Mouse (Mus musculus) erythroblast, adult 5-6 weeks (primary cell): ENCODE data around the gene Slfn9. TPM values are rescaled to one million over a fixed set of nuclear protein-coding genes. Genes with fewer than 3 reads are reported as not detected.
"Not testable (repeated sequence)": the region's sequence is repeated elsewhere in the genome, so short reads cannot be mapped to it uniquely, and the experiment has no call there.

Source experiments
- ATAC-seq: replicated peaks from 2 replicates; pipeline ENCODE4 v1.8.0; 2016; ENCODE audit warnings: moderate number of reproducible peaks, mild to moderate bottlenecking, moderate TSS enrichment, inconsistent platforms; ENCODE audit not compliant: poor library complexity, low FRiP score, severe bottlenecking
- total RNA-seq, 2 experiments: library from RNA; stranded (forward) in 1 of 2; stranded (reverse) in 1 of 2; fragments of 150-400 nt in 1 of 2; fragments of 200-764, 138-1000 nt in 1 of 2; gene quantifications; 2 replicates each; pipeline versions ENCODE4 v1.2.3 to v1.2.4; 2015 to 2017; ENCODE audit warnings: low replicate concordance in 2 of 2

Slfn9 gene
- total RNA-seq (2015; ENCODE audit: low replicate concordance) (4.0 and 7.1 TPM in 2 replicates), total RNA-seq (2017; ENCODE audit: low replicate concordance) (3.5 and 4.5 TPM in 2 replicates)

- ATAC-seq, result no peak
These were observed at the start of gene Slfn9 for GRCm38 (mm10) chr11:82991469-82992166. Gene Slfn9 (minus strand): TSS chr11:82991830.

- ATAC-seq, result no peak
These were observed 49.4 kb upstream of the Slfn9 start for GRCm38 (mm10) chr11:83041000-83041399.

- no peak for ATAC-seq
These were observed 48.7 kb upstream of the Slfn9 start for GRCm38 (mm10) chr11:83040325-83040724.

- no peak for ATAC-seq
These were observed 48.2 kb upstream of the Slfn9 start for GRCm38 (mm10) chr11:83039796-83040195.

GRCm38 (mm10) chr11:83039156-83039555 lies 47.5 kb upstream of the Slfn9 start:
- ATAC-seq, result no peak

GRCm38 (mm10) chr11:83038686-83039085 lies 47.1 kb upstream of the Slfn9 start:
- ATAC-seq, result not testable (repeated sequence)

GRCm38 (mm10) chr11:83020621-83021020 lies 29.0 kb upstream of the Slfn9 start, which contains the start of gene Slfn8:
Gene Slfn8 (minus strand): TSS chr11:83020810.
- no peak for ATAC-seq

- not testable (repeated sequence) for ATAC-seq
These were observed 28.2 kb upstream of the Slfn9 start for GRCm38 (mm10) chr11:83019561-83020519.

- no peak for ATAC-seq
These were observed 24.5 kb upstream of the Slfn9 start for GRCm38 (mm10) chr11:83016093-83016492.

- no peak for ATAC-seq
These were observed 21.7 kb upstream of the Slfn9 start for GRCm38 (mm10) chr11:83013356-83013755.

- ATAC-seq, result peak; percentile 50; the same call in 1 of the 2 replicates
These were observed 831 bp downstream of the Slfn9 start for GRCm38 (mm10) chr11:82990612-82991385.

GRCm38 (mm10) chr11:82989357-82989756 lies 2.3 kb downstream of the Slfn9 start:
- ATAC-seq, result no peak

- no peak for ATAC-seq
These were observed 4.0 kb downstream of the Slfn9 start for GRCm38 (mm10) chr11:82987621-82988020.

GRCm38 (mm10) chr11:82983193-82983592 lies 8.4 kb downstream of the Slfn9 start:
- ATAC-seq, result no peak

- not testable (repeated sequence) for ATAC-seq
These were observed 9.2 kb downstream of the Slfn9 start for GRCm38 (mm10) chr11:82982409-82982808.

- no peak for ATAC-seq
These were observed 17.7 kb downstream of the Slfn9 start for GRCm38 (mm10) chr11:82973916-82974315.

- ATAC-seq, result no peak
These were observed 20.0 kb downstream of the Slfn9 start for GRCm38 (mm10) chr11:82971590-82971974.

GRCm38 (mm10) chr11:82970712-82971589 lies 20.7 kb downstream of the Slfn9 start:
- no peak for ATAC-seq

- ATAC-seq, result no peak
These were observed 29.4 kb downstream of the Slfn9 start for GRCm38 (mm10) chr11:82962215-82962614.
